Mouse (Mus musculus) midbrain, embryonic 14.5 days (tissue): ENCODE results near the gene Gm21985. TPM values are rescaled to one million over a fixed set of nuclear protein-coding genes. Genes with fewer than 3 reads are reported as not detected.
"Not testable (repeated sequence)": the region's sequence is repeated elsewhere in the genome, so short reads cannot be mapped to it uniquely, and the experiment has no call there.

Source experiments
- ATAC-seq: fragments of 200-750 bp; cut with Nextera tagmentation; 2 replicates; pipeline ENCODE4 v1.8.0; 2017; ENCODE audit warnings: moderate number of reproducible peaks, moderate library complexity; ENCODE audit not compliant: low FRiP score, low TSS enrichment
- DNase-seq: peaks from one replicate; pipeline ENCODE4 v3.0.0-alpha.2; 2015
- H3K27ac ChIP-seq: fragments of 300-500 bp; sonication (generic); replicated peaks from 2 replicates; pipeline ENCODE4 v1.5.1; 2014; ENCODE audit warnings: mild to moderate bottlenecking, low read depth, low read length, moderate library complexity
- H3K27me3 ChIP-seq: fragments of 300-500 bp; sonication (generic); 2 replicates; pipeline ENCODE4 v1.6.1; 2014; ENCODE audit warnings: low read length, control low read depth, mixed read lengths; ENCODE audit not compliant: control insufficient read depth, insufficient read depth
- H3K36me3 ChIP-seq: fragments of 300-500 bp; sonication (generic); 2 replicates; pipeline ENCODE4 v1.6.1; 2014; ENCODE audit warnings: low read length, control low read depth; ENCODE audit not compliant: control insufficient read depth, insufficient read depth
- H3K4me1 ChIP-seq: fragments of 300-500 bp; sonication (generic); 2 replicates; pipeline ENCODE4 v1.6.1; 2014; ENCODE audit warnings: mild to moderate bottlenecking, antibody characterized with exemption, low read length, control low read depth; ENCODE audit not compliant: control insufficient read depth, insufficient read depth
- H3K4me2 ChIP-seq: fragments of 300-500 bp; sonication (generic); 2 replicates; pipeline ENCODE4 v1.6.1; 2014; ENCODE audit warnings: mild to moderate bottlenecking, low read length, moderate library complexity
- H3K4me3 ChIP-seq: fragments of 300-500 bp; sonication (generic); replicated peaks from 2 replicates; pipeline ENCODE4 v1.5.1; 2014; ENCODE audit warnings: low read depth, low read length
- H3K9ac ChIP-seq: fragments of 300-500 bp; sonication (generic); replicated peaks from 2 replicates; pipeline ENCODE4 v1.6.1; 2014; ENCODE audit warnings: mild to moderate bottlenecking, low read length, moderate library complexity
- H3K9me3 ChIP-seq: fragments of 300-500 bp; sonication (generic); 2 replicates; pipeline ENCODE4 v1.6.1; 2016; ENCODE audit warnings: low read length, control low read depth, mixed read lengths; ENCODE audit not compliant: control insufficient read depth
- WGBS: fragments of 180-500 bp; shearing (Covaris S2); extraction: QIAGEN DNeasy Blood & Tissue Kit; methylation state at CpG from one replicate; pipeline ENCODE4 v1.1.7; 2014; 5-methylcytosine and 5-hydroxymethylcytosine counted together
- polyA plus RNA-seq: library from polyadenylated mRNA; unstranded; fragments of >200 nt; fragmentation: Nextera tagmentation; extraction: Ambion mirVana; gene quantifications from 2 replicates; pipeline ENCODE4 v1.2.1, GENCODE M21; 2014

Gm21985 gene
- polyA plus RNA-seq, 1 experiment from 2014 or later, result not detected

DNA sequence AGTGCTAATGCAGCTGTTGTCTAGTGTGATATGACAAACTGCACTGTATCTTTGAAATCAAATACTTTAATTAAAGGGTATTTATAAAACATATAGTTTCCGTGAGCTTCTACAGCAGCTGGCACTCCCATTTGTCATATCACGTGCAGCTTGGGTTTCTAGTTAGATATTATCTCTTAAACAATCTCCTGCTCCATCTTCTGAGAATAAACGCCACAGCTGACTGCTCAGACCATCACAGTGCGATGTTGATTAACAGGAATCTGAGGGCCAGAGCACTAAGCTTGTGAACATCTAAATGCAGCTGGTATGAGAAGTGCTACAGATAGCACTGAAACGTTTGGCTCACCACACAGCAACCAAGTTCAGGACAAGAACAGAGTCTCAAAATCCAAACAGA, 164.3 kb downstream of the Gm21985 start:
- no peaks in the 10 kb centered on the region for H3K9me3 ChIP-seq
- ATAC-seq (no peak), DNase-seq (no peak)
- no peak overlapping the region for H3K4me2 ChIP-seq
- H3K27me3 ChIP-seq, result no peaks in the 10 kb centered on the region
- H3K4me3 ChIP-seq, result no peak overlapping the region
- H3K36me3 ChIP-seq, result no peaks in the 10 kb centered on the region
- no peaks in the 10 kb centered on the region for H3K4me1 ChIP-seq
- H3K9ac ChIP-seq, result no peak overlapping the region
- WGBS, result 80% methylated on average over 5 of the region's 5 CpGs
- H3K27ac ChIP-seq, result no peak overlapping the region

DNA sequence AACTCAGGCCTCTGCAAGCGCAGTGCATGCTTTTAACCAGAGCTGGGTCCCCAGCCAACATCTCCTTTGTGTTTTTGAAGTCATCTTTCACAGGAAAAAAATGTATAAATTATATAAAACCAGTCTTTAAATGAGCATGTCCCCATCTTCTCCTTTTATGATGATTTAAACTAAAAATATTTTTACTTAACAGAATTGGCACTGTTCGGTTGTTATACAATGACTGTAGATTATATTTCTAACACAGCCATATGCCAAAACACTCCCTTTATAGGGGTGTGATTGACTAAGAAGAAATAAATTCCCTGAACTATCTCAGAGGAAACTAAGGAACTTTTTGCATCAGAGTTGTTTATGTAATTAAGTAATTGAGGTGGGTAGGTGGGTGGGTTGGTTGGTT, 166.4 kb downstream of the Gm21985 start:
- Histone ChIP-seq H3K4me2 (no peak overlapping the region), H3K9me3 (no peaks in the 10 kb centered on the region), H3K4me3 (no peak overlapping the region), H3K4me1 (no peaks in the 10 kb centered on the region), H3K9ac (no peak overlapping the region), H3K27ac (no peak overlapping the region), H3K27me3 (no peaks in the 10 kb centered on the region), H3K36me3 (no peaks in the 10 kb centered on the region)
- DNase-seq (no peak), ATAC-seq (no peak)
- 84% methylated on average over 2 of the region's 2 CpGs for WGBS

DNA sequence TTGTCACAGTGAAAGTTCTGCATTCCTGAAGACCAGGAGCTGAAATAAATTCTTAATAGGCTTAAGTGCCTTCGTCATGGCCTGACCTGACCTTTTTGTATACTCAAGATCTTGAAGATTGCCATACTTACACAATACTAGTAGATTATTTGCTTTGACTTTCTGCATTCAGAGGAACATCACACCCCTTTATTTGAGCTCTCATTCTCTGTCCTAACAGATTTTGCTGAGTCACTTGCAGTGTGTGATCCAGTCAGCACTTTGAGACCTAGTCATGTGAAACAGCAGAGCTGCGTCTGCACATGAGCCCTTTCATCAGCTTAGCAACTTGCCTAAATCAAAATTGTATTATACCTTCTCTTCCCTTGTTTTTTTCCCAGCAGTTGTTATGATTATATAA, 167.2 kb downstream of the Gm21985 start:
- WGBS, result 68% methylated on average over 2 of the region's 2 CpGs
- Histone ChIP-seq H3K27ac (no peak overlapping the region), H3K36me3 (no peaks in the 10 kb centered on the region), H3K27me3 (no peaks in the 10 kb centered on the region), H3K4me3 (no peak overlapping the region), H3K9me3 (no peaks in the 10 kb centered on the region), H3K4me2 (no peak overlapping the region), H3K4me1 (no peaks in the 10 kb centered on the region), H3K9ac (no peak overlapping the region)
- no peak for ATAC-seq
- DNase-seq, result no peak

DNA sequence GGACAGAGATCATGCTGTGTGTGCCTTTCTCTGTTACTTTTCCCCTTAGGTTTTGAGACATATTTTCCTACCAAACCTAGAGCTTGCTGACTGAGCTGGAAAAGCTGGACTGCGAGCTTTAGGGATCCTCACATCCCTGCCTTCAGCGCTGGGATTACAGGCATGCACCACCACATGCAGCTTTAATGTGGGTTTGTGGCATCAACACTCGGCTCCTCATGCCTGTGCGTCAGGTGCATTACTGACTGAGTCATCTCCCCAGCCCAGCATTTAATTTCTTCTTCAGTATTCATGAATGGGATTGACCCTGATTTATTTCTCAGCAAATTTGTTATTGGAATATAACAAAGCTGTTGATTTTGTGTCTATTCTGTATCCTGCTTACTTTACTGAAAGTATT, 170.2 kb downstream of the Gm21985 start:
- WGBS, result 77% methylated on average over 4 of the region's 4 CpGs
- Histone ChIP-seq H3K4me1 (no peaks in the 10 kb centered on the region), H3K4me2 (no peak overlapping the region), H3K27ac (no peak overlapping the region), H3K4me3 (no peak overlapping the region), H3K9ac (no peak overlapping the region), H3K9me3 (no peaks in the 10 kb centered on the region), H3K36me3 (no peaks in the 10 kb centered on the region), H3K27me3 (no peaks in the 10 kb centered on the region)
- ATAC-seq (no peak), DNase-seq (no peak)

DNA sequence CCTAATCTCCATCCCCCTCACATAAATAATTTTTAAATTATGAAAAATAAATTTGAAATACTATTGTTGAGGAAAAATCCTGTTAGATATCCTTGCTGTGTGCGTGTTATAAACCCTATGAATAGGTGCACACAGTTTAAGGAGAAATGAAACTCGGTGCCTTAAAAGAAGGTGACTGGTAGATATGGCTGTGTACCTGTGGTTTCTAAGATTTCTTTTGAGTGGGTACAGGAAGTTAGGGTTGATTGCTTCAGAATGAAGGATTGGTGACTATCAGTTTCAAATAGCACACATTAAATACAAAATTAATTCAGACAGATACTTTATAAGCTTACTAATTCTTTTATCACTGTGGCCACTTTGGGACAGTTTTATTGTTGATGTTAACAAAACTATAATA, 171.5 kb downstream of the Gm21985 start:
- no peak overlapping the region for H3K4me2 ChIP-seq
- no peak overlapping the region for H3K9ac ChIP-seq
- H3K36me3 ChIP-seq, result no peaks in the 10 kb centered on the region
- no peaks in the 10 kb centered on the region for H3K4me1 ChIP-seq
- WGBS, result 96% methylated on average over 2 of the region's 2 CpGs
- no peak overlapping the region for H3K27ac ChIP-seq
- DNase-seq (no peak), ATAC-seq (no peak)
- no peaks in the 10 kb centered on the region for H3K27me3 ChIP-seq
- H3K9me3 ChIP-seq, result no peaks in the 10 kb centered on the region
- H3K4me3 ChIP-seq, result no peak overlapping the region

DNA sequence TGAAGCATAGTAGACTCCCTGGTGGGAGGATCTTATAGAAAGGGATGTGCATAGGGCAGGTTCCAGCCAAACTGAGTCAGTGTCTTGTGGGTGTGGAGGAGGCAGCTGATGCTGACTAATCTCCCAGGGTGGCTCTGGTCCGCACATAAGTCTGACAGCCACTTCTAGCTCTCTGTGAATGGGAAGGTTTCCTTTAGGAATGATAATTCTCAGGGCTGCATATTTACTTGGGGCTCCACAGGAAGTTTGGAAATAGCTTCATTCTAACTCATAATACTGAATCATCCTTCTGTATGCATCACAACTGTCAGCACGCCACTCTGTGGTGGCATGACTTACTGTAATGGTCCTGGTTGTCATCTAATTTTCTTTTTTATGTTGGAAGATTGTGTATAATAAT, 177.4 kb downstream of the Gm21985 start:
- no peak overlapping the region for H3K4me3 ChIP-seq
- no peaks in the 10 kb centered on the region for H3K27me3 ChIP-seq
- DNase-seq (no peak), ATAC-seq (no peak)
- H3K27ac ChIP-seq, result no peak overlapping the region
- WGBS, result 57% methylated on average over 2 of the region's 2 CpGs
- H3K9ac ChIP-seq, result no peak overlapping the region
- H3K9me3 ChIP-seq, result no peaks in the 10 kb centered on the region
- H3K36me3 ChIP-seq, result no peaks in the 10 kb centered on the region
- no peaks in the 10 kb centered on the region for H3K4me1 ChIP-seq
- no peak overlapping the region for H3K4me2 ChIP-seq

DNA sequence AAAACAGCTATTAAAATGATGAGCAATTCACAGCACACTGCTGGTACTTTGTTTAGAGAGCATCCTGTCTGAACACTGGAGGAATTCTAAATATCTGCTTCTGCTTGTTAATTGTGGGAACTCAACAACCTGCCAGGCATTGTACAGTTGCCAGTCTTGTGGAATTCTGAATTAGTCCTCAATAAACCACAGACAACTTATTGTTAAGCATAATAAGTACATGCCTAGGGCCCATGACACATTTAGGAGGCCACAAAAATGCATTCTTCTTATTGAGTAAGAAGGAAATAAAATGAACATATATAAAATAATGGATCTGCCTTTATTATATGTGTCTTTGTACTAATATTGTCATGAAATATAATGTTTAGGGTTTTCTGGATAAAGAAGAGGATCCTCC, 179.4 kb downstream of the Gm21985 start:
- ATAC-seq (no peak), DNase-seq (no peak)
- no peak overlapping the region for H3K9ac ChIP-seq
- H3K4me2 ChIP-seq, result no peak overlapping the region
- H3K4me1 ChIP-seq, result no peaks in the 10 kb centered on the region
- no peaks in the 10 kb centered on the region for H3K27me3 ChIP-seq
- no peaks in the 10 kb centered on the region for H3K36me3 ChIP-seq
- no peak overlapping the region for H3K27ac ChIP-seq
- H3K4me3 ChIP-seq, result no peak overlapping the region
- no peaks in the 10 kb centered on the region for H3K9me3 ChIP-seq

DNA sequence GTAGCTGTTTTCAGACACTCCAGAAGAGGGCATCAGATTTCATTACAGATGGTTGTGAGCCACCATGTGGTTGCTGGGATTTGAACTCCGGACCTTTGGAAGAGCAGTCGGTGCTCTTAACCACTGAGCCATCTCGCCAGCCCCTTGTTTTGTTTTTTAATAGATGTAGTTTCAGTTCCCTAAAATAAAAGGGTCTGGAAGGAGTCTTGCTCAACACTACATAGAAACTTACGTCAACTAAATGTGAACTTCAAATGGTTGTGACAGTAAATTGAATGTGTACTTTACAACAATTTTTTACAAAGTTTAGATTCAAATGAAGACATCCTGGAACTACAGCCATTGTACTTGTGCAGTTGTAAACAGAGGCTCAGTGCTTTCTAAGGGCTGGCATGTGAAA, 181.9 kb downstream of the Gm21985 start:
- not testable (repeated sequence) for H3K27ac ChIP-seq, H3K9ac ChIP-seq, ATAC-seq, H3K4me3 ChIP-seq, H3K36me3 ChIP-seq, H3K27me3 ChIP-seq, H3K4me2 ChIP-seq, H3K9me3 ChIP-seq, DNase-seq, H3K4me1 ChIP-seq
- WGBS, result 74% methylated on average over 4 of the region's 4 CpGs

DNA sequence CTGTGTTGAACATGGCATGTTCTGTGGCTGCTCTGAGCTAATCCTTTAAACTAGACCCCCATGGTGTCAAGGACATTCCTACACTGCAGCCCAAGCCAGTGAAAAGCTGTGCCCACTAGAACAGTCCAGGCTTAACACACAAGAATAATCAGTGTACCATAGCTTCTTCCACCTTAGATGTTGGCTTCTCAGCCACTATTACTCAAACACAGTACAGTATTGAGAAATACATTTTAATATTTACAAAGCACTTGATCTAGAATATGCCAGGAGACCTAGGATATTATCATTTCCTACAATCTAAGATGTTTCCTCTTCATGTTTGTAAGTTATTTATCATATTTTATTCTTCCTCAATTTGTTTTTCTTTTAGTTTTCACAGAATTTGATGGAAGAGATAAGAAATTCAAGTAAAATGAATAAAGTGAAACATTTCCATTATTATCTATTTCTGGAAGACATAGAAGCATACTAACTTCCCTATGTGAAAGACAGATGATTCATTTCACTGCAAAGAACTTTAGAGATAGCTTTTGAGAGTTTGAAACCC, 182.5 kb downstream of the Gm21985 start:
- Histone ChIP-seq H3K4me2 (no peak overlapping the region), H3K9ac (no peak overlapping the region), H3K36me3 (no peaks in the 10 kb centered on the region), H3K4me1 (no peaks in the 10 kb centered on the region), H3K27ac (no peak overlapping the region), H3K9me3 (no peaks in the 10 kb centered on the region), H3K27me3 (no peaks in the 10 kb centered on the region), H3K4me3 (no peak overlapping the region)
- no peak for ATAC-seq
- no peak for DNase-seq
